Mouse (Mus musculus) kidney, embryonic 15.5 days (tissue): Measurements from ENCODE around the gene Elmod1. TPM values are rescaled to one million over a fixed set of nuclear protein-coding genes. Genes with fewer than 3 reads are reported as not detected.

ENCODE experiments used
- ATAC-seq: fragments of 200-750 bp; cut with Nextera tagmentation; replicated peaks from 2 replicates; pipeline ENCODE4 v1.8.0; 2017; ENCODE audit warnings: moderate TSS enrichment; ENCODE audit not compliant: low FRiP score
- H3K27ac ChIP-seq: fragments of 300-500 bp; sonication (generic); 2 replicates; pipeline ENCODE4 v1.5.1; 2015; ENCODE audit warnings: mild to moderate bottlenecking, inconsistent platforms
- H3K27me3 ChIP-seq: fragments of 300-500 bp; sonication (generic); 2 replicates; pipeline ENCODE4 v1.6.1; 2015; ENCODE audit warnings: inconsistent platforms
- H3K36me3 ChIP-seq: fragments of 300-500 bp; sonication (generic); 2 replicates; pipeline ENCODE4 v1.6.1; 2015; ENCODE audit warnings: inconsistent platforms
- H3K4me1 ChIP-seq: fragments of 300-500 bp; sonication (generic); 2 replicates; pipeline ENCODE4 v1.6.1; 2015; ENCODE audit warnings: inconsistent platforms
- H3K4me2 ChIP-seq: fragments of 300-500 bp; sonication (generic); 2 replicates; pipeline ENCODE4 v1.6.1; 2015; ENCODE audit warnings: moderate library complexity, mild to moderate bottlenecking, inconsistent platforms
- H3K4me3 ChIP-seq: fragments of 300-500 bp; sonication (generic); replicated peaks from 2 replicates; pipeline ENCODE4 v1.5.1; 2015; ENCODE audit warnings: mild to moderate bottlenecking, inconsistent platforms
- H3K9ac ChIP-seq: fragments of 300-500 bp; sonication (generic); 2 replicates; pipeline ENCODE4 v1.6.1; 2015; ENCODE audit warnings: mild to moderate bottlenecking, inconsistent platforms
- H3K9me3 ChIP-seq: fragments of 300-500 bp; sonication (generic); replicated peaks from 2 replicates; pipeline ENCODE4 v1.6.1; 2016; ENCODE audit warnings: inconsistent platforms
- WGBS: fragments of 180-500 bp; shearing (Covaris S2); methylation state at CpG from one replicate; pipeline ENCODE4 v1.1.7; 2015; ENCODE audit warnings: mixed read lengths; 5-methylcytosine and 5-hydroxymethylcytosine counted together
- polyA plus RNA-seq: library from polyadenylated mRNA; unstranded; fragments of >200 nt; fragmentation: Nextera tagmentation; extraction: Ambion mirVana; gene quantifications from 2 replicates; pipeline ENCODE4 v1.2.1, GENCODE M21; 2015

Elmod1 gene
- polyA plus RNA-seq, 1 experiment from 2014 or later: 0.53 TPM

GRCm38 (mm10) chr9:53905418-53905817, 69.7 kb downstream of the Elmod1 start:
- Histone ChIP-seq H3K4me3 (no peak overlapping the region), H3K4me2 (no peak overlapping the region), H3K4me1 (no peaks in the 10 kb centered on the region), H3K36me3 (no peaks in the 10 kb centered on the region), H3K9me3 (no peaks in the 10 kb centered on the region), H3K27me3 (no peaks in the 10 kb centered on the region), H3K9ac (no peak overlapping the region), H3K27ac (no peak overlapping the region)
- 54% methylated on average over 3 of the region's 3 CpGs for WGBS
- ATAC-seq: no peak

GRCm38 (mm10) chr9:53903215-53903842, 71.8 kb downstream of the Elmod1 start:
- Histone ChIP-seq H3K27me3 (no peaks in the 10 kb centered on the region), H3K9ac (no peak overlapping the region)

DNA sequence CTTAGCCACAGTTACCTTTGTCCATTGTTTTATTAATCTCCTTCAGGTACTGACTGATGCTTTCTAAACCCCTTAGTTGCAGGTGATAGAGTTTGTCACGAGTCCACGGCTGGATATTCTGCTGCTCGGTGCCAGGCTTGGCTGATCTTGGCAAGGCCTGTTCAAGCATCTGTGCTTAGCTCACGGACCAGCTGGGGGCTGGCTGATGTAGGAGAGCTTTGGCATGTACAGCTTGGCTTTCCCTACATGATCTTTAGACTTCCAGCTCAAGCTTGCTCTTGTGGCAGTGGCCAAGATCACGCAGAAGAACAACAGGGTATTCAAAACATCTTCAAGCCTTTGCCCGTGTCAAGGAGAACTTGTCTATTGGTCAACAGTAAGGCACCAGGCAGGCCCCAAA, 75.3 kb downstream of the Elmod1 start:
- Histone ChIP-seq H3K4me2 (no peak overlapping the region), H3K4me3 (no peak overlapping the region), H3K4me1 (0 out of 2 replicates have a peak, but pooled peaks cover 2% of the 10 kb centered on the region), H3K27ac (no peak overlapping the region), H3K27me3 (no peaks in the 10 kb centered on the region), H3K36me3 (no peaks in the 10 kb centered on the region), H3K9ac (no peak overlapping the region), H3K9me3 (no peaks in the 10 kb centered on the region)
- WGBS: 82% methylated on average over 6 of the region's 6 CpGs
- ATAC-seq: no peak

More at GRCm38 (mm10) chr9:53903215-53903842, 71.8 kb downstream of the Elmod1 start:
- WGBS: 90% methylated on average over 7 of the region's 7 CpGs
- Histone ChIP-seq H3K9me3 (no peaks in the 10 kb centered on the region), H3K4me3 (no peak overlapping the region), H3K27ac (no peak overlapping the region), H3K4me2 (no peak overlapping the region), H3K4me1 (no peaks in the 10 kb centered on the region), H3K36me3 (no peaks in the 10 kb centered on the region)
- ATAC-seq: no peak

DNA sequence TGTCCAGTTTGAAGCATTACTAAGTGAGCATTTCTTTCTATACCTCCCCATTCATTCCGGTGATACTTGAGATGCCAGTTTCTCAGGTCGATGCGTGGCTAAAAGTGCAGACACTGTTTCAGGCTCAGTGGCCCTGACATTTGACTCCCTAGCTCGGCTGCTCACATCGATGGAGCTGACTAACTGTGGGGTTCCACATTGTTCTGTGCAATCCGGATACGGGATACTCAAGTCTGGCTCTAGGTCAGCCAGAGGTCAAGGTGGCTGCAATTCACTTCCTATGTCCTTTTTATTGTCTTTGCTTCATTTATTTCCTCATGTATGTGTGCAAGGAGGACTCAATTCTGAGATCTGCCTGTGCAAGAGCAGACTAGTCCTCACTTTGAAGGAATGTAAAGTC, 79.3 kb downstream of the Elmod1 start:
- H3K4me1 ChIP-seq: 0 out of 2 replicates have a peak, but pooled peaks cover 2% of the 10 kb centered on the region
- no peak overlapping the region for H3K4me3 ChIP-seq
- WGBS: 32% methylated on average over 7 of the region's 7 CpGs
- no peaks in the 10 kb centered on the region for H3K36me3 ChIP-seq
- H3K27me3 ChIP-seq: no peaks in the 10 kb centered on the region
- H3K9me3 ChIP-seq: no peaks in the 10 kb centered on the region
- ATAC-seq: 0 out of 2 replicates have a peak, but pooled peaks have one; percentile 52
- no peak overlapping the region for H3K4me2 ChIP-seq
- H3K9ac ChIP-seq: no peak overlapping the region
- no peak overlapping the region for H3K27ac ChIP-seq

DNA sequence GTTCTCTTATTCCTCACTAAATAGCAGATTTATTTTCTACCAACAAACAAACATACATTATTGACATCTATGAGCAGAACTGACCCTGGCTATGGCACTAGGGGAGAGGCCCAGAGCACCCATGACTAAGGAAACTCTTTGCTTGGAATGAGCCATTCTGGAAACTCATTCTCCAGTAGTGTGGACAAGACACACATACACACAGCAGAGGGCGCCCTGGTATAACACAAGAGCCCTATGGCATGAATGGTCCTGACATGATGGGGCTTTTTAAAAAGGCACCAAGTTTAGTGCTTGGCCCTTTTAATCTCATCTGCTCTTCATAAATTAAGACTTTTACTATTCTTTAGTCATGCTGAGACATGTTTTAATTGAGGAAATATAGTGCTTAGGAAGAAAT, 85.0 kb downstream of the Elmod1 start:
- no peak overlapping the region for H3K4me3 ChIP-seq
- WGBS: 3% methylated on average over 1 of the region's 1 CpGs

GRCm38 (mm10) chr9:53883588-53884280, 91.4 kb downstream of the Elmod1 start:
- no peak overlapping the region for H3K4me3 ChIP-seq
- H3K9me3 ChIP-seq: no peaks in the 10 kb centered on the region
- no peaks in the 10 kb centered on the region for H3K4me1 ChIP-seq
- no peak overlapping the region for H3K4me2 ChIP-seq
- no peaks in the 10 kb centered on the region for H3K27me3 ChIP-seq
- no peak overlapping the region for H3K9ac ChIP-seq
- no peak overlapping the region for H3K27ac ChIP-seq
- ATAC-seq: no peak
- H3K36me3 ChIP-seq: no peaks in the 10 kb centered on the region
- 95% methylated on average over 23 of the region's 23 CpGs for WGBS

More for the DNA sequence above, 85.0 kb downstream of the Elmod1 start:
- Histone ChIP-seq H3K36me3 (no peaks in the 10 kb centered on the region), H3K4me1 (no peaks in the 10 kb centered on the region), H3K9me3 (no peaks in the 10 kb centered on the region), H3K27ac (no peak overlapping the region), H3K9ac (no peak overlapping the region), H3K4me2 (no peak overlapping the region), H3K27me3 (no peaks in the 10 kb centered on the region)
- no peak for ATAC-seq

DNA sequence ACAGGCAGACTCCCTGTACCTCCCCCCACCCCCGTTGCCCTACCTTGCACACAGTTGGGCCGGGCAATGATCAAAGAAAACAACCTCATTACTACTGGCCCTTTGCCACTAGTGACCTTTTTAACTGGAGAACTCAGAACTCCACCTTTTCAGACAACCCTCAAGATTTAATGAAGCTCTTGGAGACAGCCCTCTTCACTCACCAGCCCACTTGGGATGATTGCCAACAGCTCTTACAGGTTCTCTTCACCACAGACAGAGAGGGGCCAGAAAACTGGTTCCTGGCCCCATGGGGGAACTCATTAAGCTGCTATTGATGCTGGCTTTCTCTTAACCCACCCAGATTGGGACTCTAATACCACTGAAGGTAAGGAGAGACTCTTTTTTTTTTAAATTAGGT, 97.7 kb downstream of the Elmod1 start:
- Histone ChIP-seq H3K27ac (no peak overlapping the region), H3K4me1 (no peaks in the 10 kb centered on the region), H3K4me3 (no peak overlapping the region), H3K9me3 (no peaks in the 10 kb centered on the region), H3K4me2 (no peak overlapping the region), H3K9ac (no peak overlapping the region), H3K36me3 (no peaks in the 10 kb centered on the region), H3K27me3 (no peaks in the 10 kb centered on the region)
- ATAC-seq: no peak
- WGBS: 5% methylated on average over 2 of the region's 2 CpGs

DNA sequence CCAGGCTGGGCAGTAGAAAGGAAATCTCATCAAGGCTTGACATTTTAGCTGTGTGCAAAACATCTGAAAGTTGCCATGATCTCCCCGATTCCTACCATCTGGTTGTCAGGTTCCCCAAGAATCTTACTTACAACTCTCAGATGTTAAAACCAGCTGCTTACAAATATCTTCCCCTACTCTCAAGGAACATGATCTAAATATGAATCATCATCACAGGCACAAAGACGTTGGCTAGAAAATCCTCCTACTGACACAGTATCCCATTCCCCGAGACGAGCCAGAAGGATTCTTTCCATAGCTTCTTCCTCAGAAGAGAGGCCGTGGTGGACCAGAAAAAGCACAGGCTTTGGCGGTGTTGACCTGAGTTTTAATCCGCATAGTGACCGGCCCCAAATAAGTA, 101.9 kb downstream of the Elmod1 start:
- Histone ChIP-seq H3K4me1 (no peaks in the 10 kb centered on the region), H3K36me3 (no peaks in the 10 kb centered on the region), H3K9me3 (no peaks in the 10 kb centered on the region), H3K4me2 (no peak overlapping the region), H3K4me3 (no peak overlapping the region), H3K27me3 (no peaks in the 10 kb centered on the region), H3K9ac (no peak overlapping the region), H3K27ac (no peak overlapping the region)
- no peak for ATAC-seq
- 91% methylated on average over 8 of the region's 8 CpGs for WGBS

Other genes starting within 250 kb of the Elmod1 start
- 14.4 and 15.9 TPM in 2 replicates for gene Slc35f2, start 203.8 kb downstream of the Elmod1 start, polyA plus RNA-seq
- gene Sln, start 125.1 kb downstream of the Elmod1 start, polyA plus RNA-seq: 8.7 and 19.3 TPM in 2 replicates
- gene Tnfaip8l3, start 93.1 kb upstream of the Elmod1 start, polyA plus RNA-seq: 0.36 and 0.45 TPM in 2 replicates